Mouse (Mus musculus): ENCODE results near the gene Lpp.

Gene Lpp

GRCm38 (mm10) chr16:24895160-24895559, 501.9 kb downstream of the Lpp start:
- no peak for DNase-seq

GRCm38 (mm10) chr16:24897641-24898040, 504.3 kb downstream of the Lpp start:
- DNase-seq: no peak

- no peak for DNase-seq
Observed at GRCm38 (mm10) chr16:24900241-24900796, 507.0 kb downstream of the Lpp start.

GRCm38 (mm10) chr16:24901139-24901859, 508.0 kb downstream of the Lpp start:
- no peak for DNase-seq

- DNase-seq: no peak
Observed at GRCm38 (mm10) chr16:24902111-24902510, 508.8 kb downstream of the Lpp start.

GRCm38 (mm10) chr16:24908926-24909325, 515.6 kb downstream of the Lpp start:
- DNase-seq: peak; percentile 79

GRCm38 (mm10) chr16:24910321-24910720, 517.0 kb downstream of the Lpp start:
- no peak for DNase-seq

- no peak for DNase-seq
Observed at GRCm38 (mm10) chr16:24910834-24911233, 517.5 kb downstream of the Lpp start.

- no peak for DNase-seq
Observed at GRCm38 (mm10) chr16:24912381-24912780, 519.1 kb downstream of the Lpp start.

GRCm38 (mm10) chr16:24913021-24913420, 519.7 kb downstream of the Lpp start:
- no peak for DNase-seq

GRCm38 (mm10) chr16:24913641-24914392, 520.5 kb downstream of the Lpp start:
- DNase-seq: no peak

GRCm38 (mm10) chr16:24914393-24914751, 521.1 kb downstream of the Lpp start:
- peak; percentile 59 for DNase-seq

- no peak for DNase-seq
Observed at GRCm38 (mm10) chr16:24915470-24915869, 522.2 kb downstream of the Lpp start.

GRCm38 (mm10) chr16:24919349-24920012, 526.2 kb downstream of the Lpp start:
- peak; percentile 57 for DNase-seq

GRCm38 (mm10) chr16:24930070-24930469, 536.8 kb downstream of the Lpp start:
- DNase-seq: peak; percentile 62

- peak; percentile 97 for DNase-seq
Observed at GRCm38 (mm10) chr16:24930621-24931020, 537.3 kb downstream of the Lpp start.

GRCm38 (mm10) chr16:24932816-24933215, 539.5 kb downstream of the Lpp start:
- no peak for DNase-seq

GRCm38 (mm10) chr16:24933691-24934090, 540.4 kb downstream of the Lpp start:
- DNase-seq: no peak

- DNase-seq: no peak
Observed at GRCm38 (mm10) chr16:24941306-24942160, 548.2 kb downstream of the Lpp start.

- no peak for DNase-seq
Observed at GRCm38 (mm10) chr16:24943486-24944261, 550.4 kb downstream of the Lpp start.

GRCm38 (mm10) chr16:24946356-24946755, 553.0 kb downstream of the Lpp start:
- no peak for DNase-seq

GRCm38 (mm10) chr16:24947485-24947884, 554.2 kb downstream of the Lpp start:
- DNase-seq: no peak
